Mouse (Mus musculus) kidney, adult 9 months (tissue): Measurements from ENCODE around the gene Itpr2.

Experiments used
- DNase-seq: peaks from one replicate; pipeline ENCODE4 v3.0.0; 2022

The Itpr2 gene

GRCm38 (mm10) chr6:146504459-146504858, 2.4 kb upstream of the Itpr2 start:
- DNase-seq: no peak

GRCm38 (mm10) chr6:146502856-146503255, 833 bp upstream of the Itpr2 start:
- no peak for DNase-seq

GRCm38 (mm10) chr6:146501316-146501865, 632 bp downstream of the Itpr2 start:
- DNase-seq: peak; percentile 42

- no peak for DNase-seq
These were observed 1.3 kb downstream of the Itpr2 start for GRCm38 (mm10) chr6:146500771-146501170.

GRCm38 (mm10) chr6:146500206-146500605, 1.8 kb downstream of the Itpr2 start:
- peak; percentile 58 for DNase-seq

- no peak for DNase-seq
These were observed 2.5 kb downstream of the Itpr2 start for GRCm38 (mm10) chr6:146499566-146499965.

GRCm38 (mm10) chr6:146498416-146498815, 3.6 kb downstream of the Itpr2 start:
- DNase-seq: no peak

- no peak for DNase-seq
These were observed 4.2 kb downstream of the Itpr2 start for GRCm38 (mm10) chr6:146497866-146498265.

GRCm38 (mm10) chr6:146497435-146497834, 4.6 kb downstream of the Itpr2 start:
- no peak for DNase-seq

- peak; percentile 82 for DNase-seq
These were observed 10.3 kb downstream of the Itpr2 start for GRCm38 (mm10) chr6:146491680-146492079.

- DNase-seq: peak; percentile 65
These were observed 11.5 kb downstream of the Itpr2 start for GRCm38 (mm10) chr6:146490416-146490960.

- no peak for DNase-seq
These were observed 12.2 kb downstream of the Itpr2 start for GRCm38 (mm10) chr6:146489841-146490240.

- DNase-seq: no peak
These were observed 13.3 kb downstream of the Itpr2 start for GRCm38 (mm10) chr6:146488749-146489148.

- no peak for DNase-seq
These were observed 14.9 kb downstream of the Itpr2 start for GRCm38 (mm10) chr6:146487079-146487478.

GRCm38 (mm10) chr6:146486073-146486472, 15.9 kb downstream of the Itpr2 start:
- DNase-seq: no peak

- no peak for DNase-seq
These were observed 20.6 kb downstream of the Itpr2 start for GRCm38 (mm10) chr6:146481441-146481840.

GRCm38 (mm10) chr6:146480925-146481324, 21.1 kb downstream of the Itpr2 start:
- no peak for DNase-seq

GRCm38 (mm10) chr6:146478888-146479683, 22.9 kb downstream of the Itpr2 start:
- DNase-seq: no peak

GRCm38 (mm10) chr6:146476865-146477264, 25.2 kb downstream of the Itpr2 start:
- no peak for DNase-seq

- no peak for DNase-seq
These were observed 27.9 kb downstream of the Itpr2 start for GRCm38 (mm10) chr6:146474166-146474565.

- DNase-seq: no peak
These were observed 28.6 kb downstream of the Itpr2 start for GRCm38 (mm10) chr6:146473216-146473955.

GRCm38 (mm10) chr6:146470378-146470777, 31.6 kb downstream of the Itpr2 start:
- DNase-seq: no peak

- DNase-seq: no peak
These were observed 32.1 kb downstream of the Itpr2 start for GRCm38 (mm10) chr6:146469936-146470335.

- no peak for DNase-seq
These were observed 33.7 kb downstream of the Itpr2 start for GRCm38 (mm10) chr6:146468361-146468760.
